Mouse (Mus musculus): Measurements from ENCODE around the gene Gm14151. TPM values are rescaled to one million over a fixed set of nuclear protein-coding genes. Genes with fewer than 3 reads are reported as not detected.
"Not testable (repeated sequence)": the region's sequence is repeated elsewhere in the genome, so short reads cannot be mapped to it uniquely, and the experiment has no call there.

Gm14151 gene
- polyA plus RNA-seq (2015; fragmentation: Nextera tagmentation; extraction: Ambion mirVana) = not detected in 2 replicates

- no CpG with 5 or more reads among the region's 3 CpGs for WGBS
- not testable (repeated sequence) for H3K36me3 ChIP-seq (ENCODE audit: control insufficient read depth, insufficient read depth, low read length); H3K9me3 ChIP-seq (ENCODE audit: control insufficient read depth, low read length); H3K27ac ChIP-seq (replicated peaks); H3K27me3 ChIP-seq (ENCODE audit: control insufficient read depth, insufficient read depth, low read length); H3K4me2 ChIP-seq (replicated peaks; ENCODE audit: low read depth); H3K9ac ChIP-seq (ENCODE audit: low read length); ATAC-seq (ENCODE audit: low FRiP score, low TSS enrichment); H3K4me1 ChIP-seq (replicated peaks; ENCODE audit: control insufficient read depth, insufficient read depth); DNase-seq (ENCODE audit: low spot score); H3K4me3 ChIP-seq (ENCODE audit: low read depth, low read length)
Measured at GRCm38 (mm10) chr2:151092250-151092649, at the start of gene Gm14151. Gene Gm14151 (minus strand): TSS chr2:151092350.

- not testable (repeated sequence) for H3K9me3 ChIP-seq (ENCODE audit: control insufficient read depth, low read length); DNase-seq (ENCODE audit: low spot score); H3K36me3 ChIP-seq (ENCODE audit: control insufficient read depth, insufficient read depth, low read length); H3K27me3 ChIP-seq (ENCODE audit: control insufficient read depth, insufficient read depth, low read length); H3K4me2 ChIP-seq (replicated peaks; ENCODE audit: low read depth); H3K4me1 ChIP-seq (replicated peaks; ENCODE audit: control insufficient read depth, insufficient read depth); H3K9ac ChIP-seq (ENCODE audit: low read length); H3K4me3 ChIP-seq (ENCODE audit: low read depth, low read length); H3K27ac ChIP-seq (replicated peaks); ATAC-seq (ENCODE audit: low FRiP score, low TSS enrichment)
- WGBS = no CpG with 5 or more reads among the region's 3 CpGs
Measured at GRCm38 (mm10) chr2:151097945-151098344, 5.8 kb upstream of the Gm14151 start, which contains the start of gene Gm14147. Gene Gm14147 (plus strand): TSS chr2:151098245.

GRCm38 (mm10) chr2:151056637-151057036 lies 35.5 kb downstream of the Gm14151 start:
- H3K4me1 ChIP-seq (replicated peaks; ENCODE audit: control insufficient read depth, insufficient read depth) = no peaks in the 10 kb centered on the region
- no peaks in the 10 kb centered on the region for H3K36me3 ChIP-seq (ENCODE audit: control insufficient read depth, insufficient read depth, low read length)
- no peak overlapping the region for H3K4me3 ChIP-seq (ENCODE audit: low read depth, low read length)
- no peak overlapping the region for H3K4me2 ChIP-seq (replicated peaks; ENCODE audit: low read depth)
- TF ChIP-seq CTCF (IDR thresholded peaks at IDR 0.05; ENCODE audit: low read depth) (no peak), EP300 (optimal IDR thresholded peaks at IDR 0.05) (no peak)
- 66% methylated on average over 1 of the region's 1 CpGs for WGBS
- peak; percentile 45; the same call in 1 of the 2 replicates for ATAC-seq (ENCODE audit: low FRiP score, low TSS enrichment)
- no peaks in the 10 kb centered on the region for H3K9me3 ChIP-seq (ENCODE audit: control insufficient read depth, low read length)
- no peak overlapping the region for H3K9ac ChIP-seq (ENCODE audit: low read length)
- H3K27me3 ChIP-seq (ENCODE audit: control insufficient read depth, insufficient read depth, low read length) = no peaks in the 10 kb centered on the region
- DNase-seq (ENCODE audit: low spot score) = no peak
- H3K27ac ChIP-seq (replicated peaks) = no peak overlapping the region

- Histone ChIP-seq H3K4me1 (replicated peaks; ENCODE audit: control insufficient read depth, insufficient read depth) (no peaks in the 10 kb centered on the region), H3K9me3 (ENCODE audit: control insufficient read depth, low read length) (no peaks in the 10 kb centered on the region), H3K9ac (ENCODE audit: low read length) (no peak overlapping the region), H3K27ac (replicated peaks) (no peak overlapping the region), H3K4me3 (ENCODE audit: low read depth, low read length) (no peak overlapping the region), H3K27me3 (ENCODE audit: control insufficient read depth, insufficient read depth, low read length) (no peaks in the 10 kb centered on the region), H3K36me3 (ENCODE audit: control insufficient read depth, insufficient read depth, low read length) (no peaks in the 10 kb centered on the region), H3K4me2 (replicated peaks; ENCODE audit: low read depth) (no peak overlapping the region)
- TF ChIP-seq EP300 (optimal IDR thresholded peaks at IDR 0.05) (no peak), CTCF (IDR thresholded peaks at IDR 0.05; ENCODE audit: low read depth) (no peak)
- 94% methylated on average over 1 of the region's 1 CpGs for WGBS
- no peak for DNase-seq (ENCODE audit: low spot score)
- no peak for ATAC-seq (ENCODE audit: low FRiP score, low TSS enrichment)
Measured at GRCm38 (mm10) chr2:151040411-151040810, 51.7 kb downstream of the Gm14151 start.

- DNase-seq (ENCODE audit: low spot score) = peak; percentile 17
- peak overlapping the region; percentile 90 for H3K4me2 ChIP-seq (replicated peaks; ENCODE audit: low read depth)
- peak; percentile 4; the same call in 1 of the 2 replicates for ATAC-seq (ENCODE audit: low FRiP score, low TSS enrichment)
- no peaks in the 10 kb centered on the region for H3K27me3 ChIP-seq (ENCODE audit: control insufficient read depth, insufficient read depth, low read length)
- WGBS = 26% methylated on average over 8 of the region's 8 CpGs
- no peaks in the 10 kb centered on the region for H3K9me3 ChIP-seq (ENCODE audit: control insufficient read depth, low read length)
- H3K27ac ChIP-seq (replicated peaks) = peak overlapping the region; percentile 61; the same call in 1 of the 2 replicates
- TF ChIP-seq EP300 (optimal IDR thresholded peaks at IDR 0.05) = no peak
- H3K4me3 ChIP-seq (ENCODE audit: low read depth, low read length) = peak overlapping the region; percentile 89
- H3K4me1 ChIP-seq (replicated peaks; ENCODE audit: control insufficient read depth, insufficient read depth) = no peaks in the 10 kb centered on the region
- peak overlapping the region; percentile 81 for H3K9ac ChIP-seq (ENCODE audit: low read length)
- H3K36me3 ChIP-seq (ENCODE audit: control insufficient read depth, insufficient read depth, low read length) = no peaks in the 10 kb centered on the region
Measured at GRCm38 (mm10) chr2:151039726-151040125, 52.4 kb downstream of the Gm14151 start.

- Histone ChIP-seq H3K9me3 (ENCODE audit: control insufficient read depth, low read length) (no peaks in the 10 kb centered on the region), H3K27ac (replicated peaks) (peak within 1 kb of the TSS; percentile 76), H3K4me2 (replicated peaks; ENCODE audit: low read depth) (peak within 1 kb of the TSS; percentile 90), H3K9ac (ENCODE audit: low read length) (peak within 1 kb of the TSS; percentile 97), H3K4me1 (replicated peaks; ENCODE audit: control insufficient read depth, insufficient read depth) (no peaks in the 10 kb centered on the region), H3K27me3 (ENCODE audit: control insufficient read depth, insufficient read depth, low read length) (no peaks in the 10 kb centered on the region), H3K36me3 (ENCODE audit: control insufficient read depth, insufficient read depth, low read length) (no peaks in the 10 kb centered on the region), H3K4me3 (ENCODE audit: low read depth, low read length) (peak within 1 kb of the TSS; percentile 89)
- WGBS = under 1% methylated on average over 32 of the region's 34 CpGs
- ATAC-seq (ENCODE audit: low FRiP score, low TSS enrichment) (peak; percentile 94), DNase-seq (ENCODE audit: low spot score) (peak; percentile 94)
- TF ChIP-seq EP300 (optimal IDR thresholded peaks at IDR 0.05) (peak; percentile 85), CTCF (IDR thresholded peaks at IDR 0.05; ENCODE audit: low read depth) (no peak)
Measured at GRCm38 (mm10) chr2:151039232-151039695, 52.9 kb downstream of the Gm14151 start, which contains the start of the genes Ninl and Nanp. Gene Ninl (minus strand): TSS chr2:151039382. Gene Nanp (minus strand): TSS chr2:151039398.

All from stomach, postnatal 0 days (tissue).